Mouse (Mus musculus): Measurements from ENCODE around the gene Gm3336. TPM values are rescaled to one million over a fixed set of nuclear protein-coding genes. Genes with fewer than 3 reads are reported as not detected.

Gene Gm3336
- total RNA-seq, 2 experiments from 2014 or later, result not detected

GRCm38 (mm10) chr8:70760350-70760749 is 42.0 kb downstream of the Gm3336 start:
- DNase-seq (ENCODE audit: extremely low spot score in 1 of 2, low spot score in 1 of 2), result peak in 1 of 2 experiments; percentile 15

DNA sequence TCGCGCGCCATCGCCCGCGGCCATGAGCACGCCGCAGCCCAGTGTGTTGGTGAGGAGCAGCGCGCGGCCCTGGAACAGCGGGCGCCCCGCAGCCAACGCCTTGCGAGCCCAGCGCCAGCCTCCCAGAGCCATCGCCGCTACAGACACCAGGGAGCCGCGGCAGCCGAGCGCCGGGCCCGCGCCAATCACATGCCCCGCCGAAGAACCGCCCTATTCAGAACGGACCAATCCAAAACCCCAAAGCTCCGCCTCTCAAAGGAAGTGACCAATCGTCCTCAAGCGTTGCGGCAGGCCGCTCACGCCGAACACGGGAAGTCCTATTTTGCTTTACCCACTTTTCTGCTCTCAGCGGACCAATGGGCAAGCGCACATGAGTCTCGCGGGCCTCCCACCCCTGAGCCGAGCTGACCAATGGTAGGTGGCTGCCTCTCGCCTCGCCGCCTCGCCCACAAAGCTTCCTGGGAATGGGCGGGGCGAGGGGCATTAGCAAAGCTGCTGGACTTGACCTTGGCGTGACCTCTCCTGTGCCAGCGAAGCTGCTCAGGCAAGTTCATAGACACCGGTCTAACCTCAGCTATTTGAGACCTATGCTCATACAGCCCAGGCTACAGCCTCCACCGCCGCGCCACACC is 42.5 kb downstream of the Gm3336 start, which contains the start of gene Mpv17l2:
Gene Mpv17l2 (minus strand): TSS at position 172 of the 632 bp plus-strand sequence.
- DNase-seq (ENCODE audit: extremely low spot score in 1 of 2, low spot score in 1 of 2), result peak; percentile 80 to 83

DNA sequence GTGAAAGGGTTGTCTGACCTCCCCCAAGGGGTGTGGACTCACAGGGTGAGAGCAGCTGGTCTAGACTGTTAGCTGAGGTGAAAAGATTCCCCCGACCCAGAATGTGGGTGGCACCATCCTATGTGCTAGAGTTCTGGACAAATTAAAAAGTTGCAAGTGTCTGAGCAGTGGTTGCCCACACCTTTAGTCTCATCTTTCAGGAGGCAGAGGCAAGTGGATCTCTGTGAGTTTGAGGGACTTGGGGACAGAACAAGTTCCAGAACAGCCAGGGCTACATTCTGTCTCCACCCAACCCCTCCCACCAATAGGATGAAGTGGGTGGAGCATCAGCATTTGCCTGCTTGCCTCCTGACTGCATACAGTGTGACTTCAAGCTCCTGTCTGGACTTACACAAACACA is 43.8 kb downstream of the Gm3336 start:
- DNase-seq (ENCODE audit: extremely low spot score in 1 of 2, low spot score in 1 of 2), result no peak

DNA sequence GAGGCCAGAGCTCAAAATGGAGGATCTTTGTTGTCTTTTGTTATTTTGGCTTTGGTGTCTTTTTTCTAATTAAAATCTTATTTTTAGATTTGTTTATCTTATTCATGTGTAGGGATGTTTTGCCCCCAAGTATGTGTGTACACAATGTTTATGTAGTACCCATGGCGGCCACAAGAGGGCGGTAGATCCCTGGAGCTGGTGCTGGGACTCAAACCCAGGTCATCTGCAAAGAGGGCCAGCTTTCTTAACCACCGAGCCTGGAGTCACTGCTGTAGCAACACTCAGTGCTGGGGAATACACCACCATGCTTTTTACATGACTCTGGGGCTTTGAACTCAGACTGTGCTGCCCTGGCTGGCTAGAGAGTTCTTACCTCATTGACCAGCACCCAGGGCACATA is 45.0 kb downstream of the Gm3336 start:
- peak in 1 of 2 experiments; percentile 74 for DNase-seq (ENCODE audit: extremely low spot score in 1 of 2, low spot score in 1 of 2)

DNA sequence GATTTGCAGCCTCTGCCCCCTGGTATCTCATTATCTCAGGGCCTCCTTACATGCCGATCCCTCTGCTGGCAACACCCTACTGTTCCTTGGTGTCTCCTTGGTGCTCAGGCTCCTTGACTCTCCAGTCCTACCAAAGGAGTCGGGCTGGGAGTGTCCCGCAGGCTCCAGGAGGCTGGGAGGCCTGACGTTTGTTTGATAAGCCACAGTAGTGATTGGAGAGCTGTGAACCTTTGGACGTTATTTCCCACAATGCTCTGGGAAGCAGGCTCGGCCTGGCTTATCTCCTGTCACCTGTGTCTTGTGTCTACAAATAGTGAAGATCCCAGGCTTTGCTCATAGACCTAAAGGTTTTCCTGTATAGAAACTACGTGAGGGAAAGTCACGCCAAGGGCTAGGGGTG is 45.7 kb downstream of the Gm3336 start:
- DNase-seq (ENCODE audit: extremely low spot score in 1 of 2, low spot score in 1 of 2), result no peak

DNA sequence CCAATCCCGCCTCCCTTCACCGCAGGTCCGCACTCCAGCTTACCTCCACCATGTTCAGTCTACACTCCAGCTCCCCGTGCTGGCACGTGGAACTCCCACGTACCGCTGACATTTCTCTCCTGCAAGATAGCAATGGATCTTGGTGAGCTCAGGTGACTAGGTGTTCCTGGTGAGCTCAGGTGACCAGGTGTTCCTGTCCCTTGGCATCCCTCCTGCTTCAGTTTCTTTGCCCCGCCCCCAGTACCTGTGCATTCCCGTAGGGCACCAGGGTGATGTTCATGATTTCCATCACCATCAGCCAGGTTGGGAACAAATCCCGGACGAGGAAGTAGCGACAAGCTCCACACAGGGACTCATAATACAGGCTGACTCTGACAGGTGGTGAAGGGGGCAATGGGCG is 46.3 kb downstream of the Gm3336 start:
- DNase-seq (ENCODE audit: extremely low spot score in 1 of 2, low spot score in 1 of 2), result no peak

DNA sequence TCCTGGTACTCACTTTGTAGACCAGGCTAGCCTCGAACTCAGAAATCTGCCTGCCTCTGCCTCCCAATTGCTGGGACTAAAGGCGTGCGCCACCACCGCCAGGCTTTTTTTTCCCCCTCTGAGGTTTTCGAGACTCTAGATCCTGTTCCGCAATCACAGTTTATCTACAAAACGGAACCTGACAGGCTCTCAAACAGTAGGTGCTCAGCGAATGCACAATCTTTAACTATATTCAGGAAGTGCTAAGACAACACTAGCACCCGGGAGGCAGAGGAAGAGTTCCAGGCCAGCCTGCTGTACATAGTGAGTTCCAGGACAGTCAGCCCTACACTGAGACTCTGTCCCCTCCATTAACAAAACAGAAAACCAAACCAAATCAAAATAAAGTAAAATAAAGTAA is 47.0 kb downstream of the Gm3336 start:
- DNase-seq (ENCODE audit: extremely low spot score in 1 of 2, low spot score in 1 of 2), result no peak

DNA sequence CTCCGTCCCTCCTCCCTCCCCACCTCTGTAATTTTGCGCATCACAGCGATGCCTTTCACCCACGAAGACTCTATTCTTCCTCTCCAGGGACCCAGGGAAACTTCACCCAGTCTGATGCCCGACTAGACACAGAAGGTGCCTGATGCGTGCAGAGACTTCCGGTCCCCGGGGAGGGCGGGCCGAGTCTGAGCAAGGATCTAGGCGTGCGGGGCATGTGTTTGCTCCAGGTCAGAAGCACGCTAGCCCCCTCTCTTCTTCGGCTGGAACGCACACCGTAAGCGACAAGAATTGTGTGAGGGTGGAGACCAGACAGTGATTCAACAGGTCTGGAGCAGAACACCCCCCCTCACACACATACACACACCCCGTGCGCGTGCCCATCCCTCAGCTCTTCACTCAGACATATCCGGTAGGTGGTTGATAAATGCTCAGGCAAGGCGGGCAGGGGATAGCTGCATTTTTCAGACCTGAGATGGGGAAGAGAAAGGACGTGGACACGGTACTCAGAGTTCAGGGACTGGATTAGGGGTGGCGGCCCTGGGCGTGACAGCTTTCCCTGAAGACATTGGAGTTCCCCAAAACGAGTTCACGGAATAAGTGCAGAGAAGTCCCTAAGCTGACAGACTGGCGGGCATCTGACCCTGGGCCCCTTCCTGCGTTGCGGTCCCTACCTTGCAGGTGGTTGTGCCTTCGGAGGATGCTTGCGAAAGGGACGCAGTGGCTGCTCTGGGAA is 47.7 kb downstream of the Gm3336 start:
- DNase-seq (ENCODE audit: extremely low spot score in 1 of 2, low spot score in 1 of 2), result peak in 1 of 2 experiments; percentile 13

GRCm38 (mm10) chr8:70766571-70767440 is 48.5 kb downstream of the Gm3336 start:
- DNase-seq (ENCODE audit: extremely low spot score in 1 of 2, low spot score in 1 of 2), result peak in 1 of 2 experiments; percentile 9

DNA sequence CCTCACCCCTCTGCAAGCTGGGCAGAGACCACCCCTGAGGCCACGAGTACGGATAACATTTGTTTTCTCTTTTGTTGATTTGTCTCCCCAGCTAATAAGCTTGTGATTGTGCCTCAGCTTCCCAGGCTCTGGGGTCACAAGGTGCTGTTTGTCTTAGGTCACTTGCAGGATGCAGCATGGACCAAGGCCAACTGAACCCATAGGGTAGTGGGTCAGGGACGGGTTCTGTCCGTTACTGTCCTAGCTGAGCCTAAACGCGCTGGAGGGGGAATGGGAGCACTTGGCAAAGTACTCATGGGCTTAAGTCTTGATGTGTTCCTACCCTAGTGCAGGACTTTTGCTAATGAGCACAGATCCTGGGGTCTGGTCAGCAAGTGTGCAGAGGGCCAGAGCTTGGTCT is 49.2 kb downstream of the Gm3336 start:
- DNase-seq (ENCODE audit: extremely low spot score in 1 of 2, low spot score in 1 of 2), result peak in 1 of 2 experiments; percentile 3

DNA sequence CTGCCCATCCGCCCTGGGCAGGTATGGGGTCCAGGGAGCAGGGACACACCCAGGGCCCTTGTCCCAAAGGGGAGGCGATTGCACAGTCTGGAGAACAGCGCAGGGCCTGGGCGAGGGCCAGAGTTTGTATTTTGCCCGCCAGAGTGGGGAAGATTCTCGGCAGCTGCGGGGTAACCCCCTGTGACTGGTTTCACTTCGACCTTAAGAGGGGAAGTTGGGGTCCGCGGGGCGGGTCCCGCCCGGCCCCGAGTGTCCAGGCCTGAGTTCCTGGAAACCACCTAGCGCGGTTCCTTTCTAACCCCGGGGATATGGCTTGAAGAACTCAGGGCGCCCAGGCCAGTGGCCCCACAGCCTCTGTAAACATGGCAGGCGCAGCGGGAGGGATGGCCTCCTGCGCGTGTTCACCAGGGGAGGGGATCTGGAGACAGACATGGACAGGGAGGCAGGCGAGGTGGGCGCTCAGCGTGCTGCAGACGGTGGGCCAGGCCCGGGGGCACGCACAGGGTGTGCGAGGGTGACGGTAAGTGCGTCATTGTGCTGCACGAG is 50.0 kb downstream of the Gm3336 start:
- peak in 1 of 2 experiments; percentile 8 for DNase-seq (ENCODE audit: extremely low spot score in 1 of 2, low spot score in 1 of 2)

DNA sequence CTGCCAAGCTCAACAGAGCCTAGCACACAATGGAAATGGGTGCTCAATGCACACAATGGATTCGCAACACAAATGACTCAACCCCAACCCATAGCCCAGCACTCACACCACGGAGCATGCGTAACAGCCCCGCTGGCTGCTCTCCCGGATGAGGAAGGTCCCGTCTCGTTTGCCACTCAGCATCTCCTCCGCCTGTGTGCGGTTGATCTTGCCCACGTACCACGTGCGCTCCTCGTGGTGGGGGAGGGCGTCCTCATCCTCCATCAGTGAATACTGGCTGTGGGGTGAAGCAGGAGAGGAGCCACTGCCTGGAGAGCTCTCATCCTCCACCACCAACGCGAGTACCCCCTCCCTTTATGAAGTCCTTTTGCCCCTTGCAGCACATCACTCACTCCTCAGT is 50.6 kb downstream of the Gm3336 start:
- DNase-seq (ENCODE audit: extremely low spot score in 1 of 2, low spot score in 1 of 2), result no peak

GRCm38 (mm10) chr8:70769359-70769758 is 51.0 kb downstream of the Gm3336 start:
- DNase-seq (ENCODE audit: extremely low spot score in 1 of 2, low spot score in 1 of 2), result peak; percentile 94 to 99

GRCm38 (mm10) chr8:70769858-70770257 is 51.5 kb downstream of the Gm3336 start:
- DNase-seq (ENCODE audit: extremely low spot score in 1 of 2, low spot score in 1 of 2), result no peak

DNA sequence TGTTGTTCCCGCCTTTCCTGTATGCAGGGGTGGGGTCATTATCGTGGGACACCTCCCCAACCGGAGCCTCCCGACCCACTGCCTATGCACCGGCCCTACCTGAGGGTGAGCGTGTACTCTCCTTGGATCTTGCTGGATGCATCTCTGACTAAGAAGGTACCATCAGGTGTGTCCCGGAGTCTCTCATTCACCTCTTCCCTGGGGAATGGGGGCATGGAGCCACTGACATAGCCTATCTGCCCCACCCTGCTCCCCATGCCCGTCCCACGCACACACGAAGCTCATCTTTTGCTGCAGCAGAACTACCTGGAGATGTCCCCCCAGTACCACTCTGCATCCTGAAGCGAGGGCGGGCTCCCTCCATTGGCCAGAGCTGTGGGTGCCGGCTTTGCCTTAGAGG is 52.4 kb downstream of the Gm3336 start:
- no peak for DNase-seq (ENCODE audit: extremely low spot score in 1 of 2, low spot score in 1 of 2)

DNA sequence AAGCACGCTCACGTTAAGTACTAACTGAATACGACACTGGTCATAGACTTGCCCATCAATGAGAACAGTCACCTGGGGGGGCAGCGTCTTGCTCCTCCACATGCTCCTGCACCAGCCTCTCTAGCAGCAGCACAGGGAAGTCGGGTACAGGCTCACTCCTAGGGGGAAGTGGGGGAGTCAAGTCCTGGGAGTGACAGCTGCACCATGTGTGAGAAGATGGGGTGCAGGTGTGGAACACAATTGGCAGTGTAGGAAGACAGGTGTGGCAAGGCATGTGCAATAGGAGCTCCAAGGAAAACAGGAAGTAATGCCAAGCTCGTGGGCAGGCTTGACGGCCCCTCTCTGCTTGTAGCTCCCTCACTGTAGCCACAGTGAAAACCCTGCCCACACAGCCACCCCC is 52.9 kb downstream of the Gm3336 start:
- DNase-seq (ENCODE audit: extremely low spot score in 1 of 2, low spot score in 1 of 2), result no peak

GRCm38 (mm10) chr8:70772075-70772474 is 53.7 kb downstream of the Gm3336 start:
- no peak for DNase-seq (ENCODE audit: extremely low spot score in 1 of 2, low spot score in 1 of 2)
